ENCODE assay signal across 9 mouse cellular contexts in the genomic region with DNA sequence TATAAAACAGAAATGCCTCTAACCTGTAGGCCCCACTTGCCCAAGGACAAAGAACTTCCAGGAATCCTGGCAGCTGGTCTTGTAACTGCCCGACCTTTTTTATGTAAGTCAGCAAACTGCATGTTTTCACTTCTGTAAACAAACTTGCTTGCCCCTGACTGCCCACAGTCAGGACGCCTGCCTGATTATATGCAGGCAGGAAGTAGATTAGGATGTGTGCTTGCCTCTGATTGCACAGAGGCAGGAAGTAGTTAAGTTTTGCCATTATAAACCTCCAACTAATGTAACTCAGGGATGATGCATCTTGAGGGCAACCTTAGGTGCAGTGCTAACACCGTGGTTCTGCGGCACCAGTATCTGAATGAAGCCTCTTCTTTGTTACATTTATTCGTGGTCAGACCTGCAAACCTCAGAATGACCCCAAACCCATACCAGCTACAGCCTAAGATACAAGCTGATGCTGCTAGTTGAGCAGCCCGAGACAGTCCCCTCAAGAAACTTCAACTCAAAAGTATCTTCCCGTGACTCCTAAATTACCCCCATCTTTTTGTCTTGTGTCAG.
A peak's percentile ranks its signal among the peaks of the same experiment; 100 is the strongest.
DNase-seq lines count a peak whose midpoint lies in the region; ATAC-seq and TF ChIP-seq lines count a peak whose summit lies in the region.
"Had no signal": no experiment of that assay in that cellular context is flagged by ENCODE, and none has a peak within 500 bp of the region (broad histone marks: within the 10 kb centered on the region; RNA-seq: fewer than 3 reads in every experiment).

No protein-coding gene starts in this region.

- peak; percentile 77 for TF ChIP-seq EP300 in liver, postnatal 0 days (IDR thresholded peaks at IDR 0.05; ENCODE audit: low read depth)

- no peak overlapping the region for H3K9ac ChIP-seq in heart, embryonic 14.5 days (ENCODE audit: low read length)
- no peak overlapping the region for H3K9ac ChIP-seq in liver, postnatal 0 days (replicated peaks)
- no peak overlapping the region for H3K9ac ChIP-seq in forebrain, embryonic 12.5 days

- no peak for DNase-seq in testis, postnatal 10 days (ENCODE audit: low spot score)
- no peak for DNase-seq in liver, postnatal 0 days
- DNase-seq in layer of hippocampus, postnatal 10 days (ENCODE audit: low spot score in 2 of 2), result no peak
- no peak for DNase-seq in Muller cell, postnatal 12 days (ENCODE audit: inconsistent ontology term)
- DNase-seq: cerebellum, adult 11-12 months had no signal

- no peak for TF ChIP-seq POLR2A in testis, adult 2 months (IDR thresholded peaks at IDR 0.05; ENCODE audit: control insufficient read depth, low read depth, low read length)

- peak overlapping the region; percentile 16; the same call in 1 of the 2 replicates for H3K27ac ChIP-seq in testis, adult 2 months (ENCODE audit: control insufficient read depth, insufficient read depth, low read depth, low read length)
- H3K27ac ChIP-seq in heart, embryonic 14.5 days (replicated peaks in 1 of 2; ENCODE audit: control insufficient read depth in 1 of 2, insufficient read depth in 1 of 2, low read depth in 2 of 2, low read length in 2 of 2), result peak overlapping the region; percentile 33 to 57
- peak overlapping the region; percentile 39; the same call in 1 of the 2 replicates for H3K27ac ChIP-seq in liver, postnatal 0 days (ENCODE audit: low read depth)
- no peak overlapping the region for H3K27ac ChIP-seq in forebrain, embryonic 12.5 days

- H3K9me3 ChIP-seq in heart, embryonic 14.5 days (ENCODE audit: control insufficient read depth, low read length), result no peaks in the 10 kb centered on the region
- H3K9me3 ChIP-seq in liver, postnatal 0 days (ENCODE audit: low read length), result no peaks in the 10 kb centered on the region
- no peaks in the 10 kb centered on the region for H3K9me3 ChIP-seq in forebrain, embryonic 12.5 days

- no peak for TF ChIP-seq CTCF in testis, adult 2 months (IDR thresholded peaks at IDR 0.05; ENCODE audit: control insufficient read depth, insufficient read depth, insufficient replicate concordance, low read depth, low read length)
- no peak for TF ChIP-seq CTCF in liver, postnatal 0 days (IDR thresholded peaks at IDR 0.05; ENCODE audit: low read depth)

- no peak for ATAC-seq in heart, embryonic 14.5 days (ENCODE audit: insufficient number of reproducible peaks, insufficient read depth, low FRiP score, low read depth)
- ATAC-seq in liver, postnatal 0 days, result peak; percentile 73
- ATAC-seq in forebrain, embryonic 12.5 days (ENCODE audit: low FRiP score), result no peak

- 59% methylated on average over 7 of the region's 7 CpGs for WGBS in heart, embryonic 14.5 days
- WGBS in liver, postnatal 0 days (ENCODE audit: insufficient replicate concordance), result 17% methylated on average over 7 of the region's 7 CpGs
- 81% methylated on average over 7 of the region's 7 CpGs for WGBS in forebrain, embryonic 12.5 days

- H3K27me3 ChIP-seq in testis, adult 2 months (ENCODE audit: control insufficient read depth, insufficient read depth, low read length), result no peaks in the 10 kb centered on the region
- no peaks in the 10 kb centered on the region for H3K27me3 ChIP-seq in heart, embryonic 14.5 days (ENCODE audit: control insufficient read depth, insufficient read depth, low read length)
- no peaks in the 10 kb centered on the region for H3K27me3 ChIP-seq in liver, postnatal 0 days (ENCODE audit: insufficient read depth, low read length)
- H3K27me3 ChIP-seq in forebrain, embryonic 12.5 days, result peaks cover 6% of the 10 kb centered on the region; the same call in 1 of the 2 replicates

- H3K4me2 ChIP-seq in heart, embryonic 14.5 days (ENCODE audit: low read length), result no peak overlapping the region
- H3K4me2 ChIP-seq in liver, postnatal 0 days (ENCODE audit: low read depth, low read length), result no peak overlapping the region
- no peak overlapping the region for H3K4me2 ChIP-seq in forebrain, embryonic 12.5 days

- H3K36me3 ChIP-seq in testis, adult 2 months (ENCODE audit: control insufficient read depth, insufficient read depth, low read length), result no peaks in the 10 kb centered on the region
- no peaks in the 10 kb centered on the region for H3K36me3 ChIP-seq in heart, embryonic 14.5 days (ENCODE audit: control insufficient read depth, insufficient read depth, low read length)
- H3K36me3 ChIP-seq in liver, postnatal 0 days (replicated peaks; ENCODE audit: insufficient read depth, low read length), result no peaks in the 10 kb centered on the region
- no peaks in the 10 kb centered on the region for H3K36me3 ChIP-seq in forebrain, embryonic 12.5 days (replicated peaks)

- H3K4me1 ChIP-seq in testis, adult 2 months (ENCODE audit: control insufficient read depth, insufficient read depth, low read length), result peaks cover 3% of the 10 kb centered on the region
- peaks cover 0 to 3% of the 10 kb centered on the region in 2 experiments; a peak in 1 of 4 replicates for H3K4me1 ChIP-seq in heart, embryonic 14.5 days (ENCODE audit: control insufficient read depth in 2 of 2, insufficient read depth in 2 of 2, low read length in 2 of 2)
- peaks cover 4% of the 10 kb centered on the region; the same call in 1 of the 2 replicates for H3K4me1 ChIP-seq in liver, postnatal 0 days (ENCODE audit: insufficient read depth)
- H3K4me1 ChIP-seq in forebrain, embryonic 12.5 days, result peaks cover 16% of the 10 kb centered on the region

- H3K4me3 ChIP-seq in testis, adult 2 months (ENCODE audit: control insufficient read depth, low read depth, low read length), result no peak overlapping the region
- H3K4me3 ChIP-seq in heart, embryonic 14.5 days (ENCODE audit: control insufficient read depth in 1 of 2, insufficient read depth in 1 of 2, low read depth in 1 of 2, low read length in 2 of 2), result no peak overlapping the region
- H3K4me3 ChIP-seq in liver, postnatal 0 days (ENCODE audit: low read depth, low read length), result no peak overlapping the region
- no peak overlapping the region for H3K4me3 ChIP-seq in forebrain, embryonic 12.5 days (replicated peaks)
- H3K4me3 ChIP-seq: myocyte had no signal
